Mouse (Mus musculus) left cerebral cortex, postnatal 14 days (tissue): Measurements from ENCODE around the gene Moxd1. TPM values are rescaled to one million over a fixed set of nuclear protein-coding genes. Genes with fewer than 3 reads are reported as not detected.
"Not testable (repeated sequence)": the region's sequence is repeated elsewhere in the genome, so short reads cannot be mapped to it uniquely, and the experiment has no call there.

Experiments
- DNase-seq, 2 experiments: peaks; one replicate each; pipeline ENCODE4 v3.0.0; 2021 to 2022; ENCODE audit warnings: low spot score in 2 of 2, mixed read lengths in 1 of 2
- intact Hi-C: fragments of 180-260 bp; cut with DNase I; formaldehyde crosslinking; loops from one replicate; pipeline ENCODE4 v1.15.1; 2025
- total RNA-seq, 2 experiments: library from RNA; stranded (reverse); gene quantifications; 2 replicates each; pipeline ENCODE4 v1.2.3; 2021

Moxd1 gene
- total RNA-seq, 2 experiments from 2014 or later, result 8.9 to 11.3 TPM

DNA sequence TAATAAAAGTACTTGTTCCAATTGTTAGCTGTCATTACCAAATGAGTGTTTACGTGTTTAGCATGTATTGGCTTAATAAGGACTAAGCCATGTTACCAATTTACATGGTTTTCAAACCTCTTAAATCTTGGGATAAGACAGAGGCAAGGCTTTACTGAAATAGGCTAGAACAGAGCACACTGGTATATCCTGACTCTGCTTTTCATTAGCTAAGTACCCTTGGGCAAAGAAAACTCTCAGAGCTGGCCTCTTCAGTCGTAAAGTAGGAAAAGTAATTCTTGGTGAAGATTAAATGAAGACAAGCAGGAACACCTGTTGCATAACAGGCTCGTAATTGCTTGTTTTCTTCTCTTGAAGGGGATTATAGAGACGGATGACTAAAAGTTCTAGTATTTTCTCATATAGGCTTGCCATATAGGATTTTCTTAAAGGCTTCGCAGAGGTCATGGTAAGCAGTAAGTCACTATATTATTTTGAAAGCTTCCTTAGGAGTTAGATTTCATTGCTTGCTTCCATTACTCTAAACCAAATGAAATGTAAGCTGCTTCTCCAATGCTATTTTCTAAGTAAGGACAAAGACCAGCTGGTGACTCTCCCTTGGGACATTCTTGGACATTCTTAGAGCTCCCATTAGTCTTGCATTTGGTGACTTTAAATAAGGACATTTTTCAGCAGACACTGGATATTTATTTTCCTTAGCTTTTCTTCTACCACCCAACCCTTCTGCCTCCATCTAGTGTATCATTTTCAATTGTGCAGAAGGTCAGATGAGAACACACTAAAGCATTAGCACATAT lies 36.7 kb downstream of the Moxd1 start:
- no peak for DNase-seq
- intact Hi-C loops, result no loop called here

DNA sequence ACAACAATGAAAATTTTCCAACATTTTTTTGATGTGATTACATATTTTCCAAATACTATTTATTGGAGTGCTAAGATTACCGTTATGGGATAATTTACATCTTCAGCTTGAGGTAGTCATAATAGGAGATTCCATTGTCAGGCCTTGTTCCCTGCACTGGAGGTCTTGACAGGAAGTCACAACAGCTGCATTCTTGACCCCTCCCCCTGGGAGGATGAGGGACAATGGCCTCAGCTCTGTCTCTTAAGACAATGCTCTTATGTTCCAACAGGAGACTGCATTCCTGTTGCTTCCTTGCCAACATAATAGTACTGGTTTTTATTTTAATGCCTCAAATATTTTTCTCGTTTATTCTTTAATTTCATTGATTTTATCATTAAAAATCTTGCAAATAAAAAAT lies 44.2 kb downstream of the Moxd1 start:
- intact Hi-C loops, result no loop called here
- DNase-seq, result no peak

DNA sequence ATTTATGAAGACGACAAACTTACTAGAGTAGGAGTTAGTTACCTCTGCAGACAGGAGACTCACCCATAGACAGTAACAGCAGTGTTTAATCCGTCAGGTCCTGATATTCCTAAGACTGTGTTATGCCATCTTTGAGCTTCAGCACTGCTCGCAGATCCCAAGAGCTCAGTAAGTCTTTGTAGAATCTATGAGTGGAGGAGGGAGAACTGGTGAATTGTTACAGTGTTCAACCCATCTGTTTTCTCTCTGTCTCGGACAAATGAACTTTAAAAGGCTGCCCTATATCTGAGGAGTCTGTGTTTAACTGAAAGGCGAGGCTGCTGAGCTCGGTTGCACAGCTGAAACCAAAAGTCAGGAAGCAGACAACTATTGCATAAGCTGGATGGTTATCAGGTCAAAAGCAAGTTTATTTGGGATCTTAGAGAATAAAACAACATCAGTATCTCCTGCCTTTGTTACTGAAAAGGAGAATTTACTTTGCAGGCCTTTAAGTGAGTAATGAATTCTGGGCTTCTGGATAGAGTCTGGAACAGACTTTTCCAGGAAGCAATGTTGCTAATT lies 47.8 kb downstream of the Moxd1 start:
- DNase-seq, result no peak
- intact Hi-C loops, result no loop called here

DNA sequence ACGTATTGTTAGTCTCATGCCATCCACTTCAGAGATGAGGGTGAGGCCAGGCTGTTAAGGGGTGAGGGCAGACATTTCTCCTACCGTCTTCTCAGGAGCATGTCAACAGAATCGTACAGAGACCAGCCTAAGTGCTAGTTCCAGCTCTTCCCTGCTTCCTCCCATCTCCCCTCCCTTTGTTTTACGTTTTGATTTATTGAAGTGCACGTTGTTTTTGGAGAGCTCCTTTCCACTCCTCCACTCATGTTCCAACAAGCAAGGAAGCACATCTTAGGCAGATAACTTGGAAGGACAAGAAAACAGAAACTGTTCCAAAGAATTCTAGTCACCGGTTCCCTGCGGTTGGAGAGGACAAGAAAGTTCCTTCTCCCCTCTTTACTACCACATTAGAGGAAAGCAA lies 52.9 kb downstream of the Moxd1 start:
- intact Hi-C loops, result no loop called here
- DNase-seq, result no peak

DNA sequence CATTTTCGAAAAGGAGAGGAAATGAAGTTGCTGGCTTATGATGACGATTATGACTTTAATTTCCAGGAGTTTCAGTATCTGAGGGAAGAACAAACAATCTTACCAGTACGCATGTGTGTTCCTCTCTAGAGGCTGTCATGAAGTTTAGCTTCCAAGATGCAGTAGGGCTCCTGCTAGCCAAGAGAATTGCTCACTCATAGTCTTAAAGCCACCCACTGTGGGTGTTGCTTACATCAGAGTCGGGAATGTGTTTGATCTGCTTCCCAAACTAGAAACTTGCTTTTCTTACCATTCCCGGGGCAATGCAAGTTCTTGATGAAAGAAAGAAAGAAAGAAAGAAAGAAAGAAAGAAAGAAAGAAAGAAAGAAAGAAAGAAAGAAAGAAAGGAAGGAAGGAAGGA lies 59.3 kb downstream of the Moxd1 start:
- DNase-seq, result no peak
- intact Hi-C loops, result no loop called here

DNA sequence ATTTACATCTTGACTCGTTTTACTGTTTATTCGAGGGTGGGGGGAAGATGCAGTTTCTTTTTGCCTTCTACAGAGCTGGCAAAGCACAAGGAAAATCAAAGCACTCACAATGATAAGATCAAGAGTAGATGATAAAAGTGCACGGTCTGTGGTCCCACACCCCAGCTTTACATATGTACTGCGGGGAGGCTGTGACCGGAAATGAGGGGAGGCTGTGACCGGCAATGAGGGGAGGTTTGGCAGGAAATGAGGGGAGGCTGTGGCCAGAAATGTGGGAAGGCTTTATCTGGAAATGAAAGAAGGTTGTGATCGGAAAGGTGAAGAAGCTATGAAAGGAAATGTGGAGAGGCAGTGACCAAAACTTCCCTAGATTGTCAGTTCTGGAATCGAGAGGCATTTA lies 68.3 kb downstream of the Moxd1 start:
- no peak for DNase-seq
- intact Hi-C loops, result no loop called here

DNA sequence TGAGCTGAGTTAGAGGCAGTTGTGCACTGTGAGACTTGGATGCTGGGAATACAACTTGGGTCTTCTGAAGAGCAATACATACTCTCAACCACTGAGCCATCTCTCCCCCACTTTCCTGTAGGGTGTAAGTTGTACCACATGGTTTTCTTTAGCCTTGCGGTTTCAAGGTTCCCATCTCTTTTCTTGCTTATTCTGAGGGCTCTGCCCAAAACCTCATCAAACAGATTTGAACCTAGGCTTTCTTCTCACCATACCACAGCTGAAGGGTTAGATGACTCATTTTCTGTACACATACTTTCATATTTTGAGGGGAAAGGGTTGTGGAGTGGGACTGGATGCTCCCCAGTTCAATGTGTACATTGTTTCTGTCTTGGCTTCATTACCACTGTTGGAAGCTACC lies 69.4 kb downstream of the Moxd1 start:
- intact Hi-C loops, result no loop called here
- DNase-seq, result no peak

DNA sequence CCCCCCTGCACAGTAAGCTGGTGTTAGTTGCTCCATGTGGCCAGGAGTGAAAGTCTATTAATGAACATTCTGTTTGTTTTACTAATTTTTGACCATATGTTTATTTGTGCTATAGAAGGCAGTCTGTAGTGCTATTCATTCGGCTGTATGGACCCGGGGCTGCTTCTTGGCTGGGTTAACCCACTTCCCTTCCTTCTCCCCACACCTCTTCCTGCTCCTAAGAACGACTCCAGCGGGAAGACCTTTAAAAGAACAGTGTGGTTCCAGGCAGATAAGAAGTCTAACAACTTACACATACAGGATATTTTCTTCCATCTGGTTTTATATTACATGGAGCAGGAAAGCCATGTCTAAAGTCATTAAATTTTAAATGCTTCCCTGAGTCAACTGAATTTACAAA lies 73.3 kb downstream of the Moxd1 start:
- no peak for DNase-seq
- intact Hi-C loops, result loop anchor here (5.0 kb wide), 1 partner anchor 124 kb away; no protein-coding TSS in a partner anchor

DNA sequence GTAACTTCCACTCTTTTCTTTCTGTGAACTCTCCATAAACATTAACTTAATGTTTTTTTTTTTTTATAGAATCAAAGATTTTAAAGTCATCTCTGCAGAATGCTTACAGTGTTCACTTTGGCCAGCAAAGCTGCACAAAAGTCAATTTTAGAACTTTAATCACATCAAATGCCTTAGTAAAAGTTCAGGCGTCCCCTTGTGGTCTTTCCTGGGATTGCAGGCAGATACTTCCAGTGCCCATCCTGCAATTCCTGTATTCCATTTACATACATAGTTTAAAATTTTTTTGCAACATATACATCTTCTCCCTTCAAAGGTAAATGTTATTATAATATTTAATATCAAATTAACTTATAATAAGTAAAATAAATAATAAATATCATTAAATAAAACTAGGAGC lies 74.5 kb downstream of the Moxd1 start:
- intact Hi-C loops, result loop anchor here (1.0 to 5.0 kb wide), 2 partner anchors 107 to 125 kb away; no protein-coding TSS in a partner anchor
- peak; percentile 44 to 71 for DNase-seq

DNA sequence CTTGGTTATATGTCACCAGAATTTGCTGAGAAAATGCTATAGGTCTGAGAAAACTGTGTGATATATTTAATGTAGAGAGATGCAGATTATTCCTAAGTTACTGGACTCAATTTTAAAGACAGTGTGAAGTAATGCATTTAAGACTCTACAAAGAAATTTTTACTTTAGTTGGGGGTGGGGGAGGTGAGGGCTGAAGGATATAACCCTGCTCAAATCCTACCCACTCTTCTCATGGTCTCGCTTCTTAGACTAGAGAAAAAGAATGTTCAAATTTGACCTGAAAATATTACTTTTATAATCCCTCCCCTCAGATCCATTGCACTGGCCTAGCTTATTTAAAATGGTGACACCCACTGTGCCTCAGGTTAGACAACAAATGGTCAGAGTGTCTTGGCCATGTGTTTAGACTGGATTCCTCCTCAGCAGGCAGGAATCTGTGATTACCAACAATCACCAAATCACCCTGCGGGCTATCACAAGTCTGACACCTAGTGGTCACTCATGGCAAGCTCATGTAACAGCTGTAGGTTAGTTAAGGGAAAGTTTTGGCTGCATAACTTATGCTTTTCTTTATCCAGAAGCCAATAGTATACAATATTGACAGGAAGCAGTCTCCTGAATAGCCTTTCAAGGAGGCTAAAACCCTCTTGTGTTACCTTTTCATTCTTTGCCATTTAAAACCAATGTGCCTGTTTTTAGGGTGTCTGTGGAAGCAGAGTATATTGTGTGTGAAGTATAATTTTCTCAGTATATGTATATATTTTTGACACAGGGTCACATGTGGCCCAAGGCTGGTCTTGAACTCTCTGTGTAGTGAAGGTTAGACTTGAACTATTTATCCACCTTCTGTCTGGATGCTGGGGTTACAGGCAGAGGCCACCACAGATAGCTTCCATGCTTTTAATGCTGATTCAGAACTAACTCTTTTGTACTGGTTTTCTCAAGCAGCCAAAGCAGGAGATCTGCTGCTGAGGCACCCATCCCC lies 75.2 kb downstream of the Moxd1 start:
- intact Hi-C loops, result loop anchor here (1.0 to 5.0 kb wide), 2 partner anchors 108 to 126 kb away; no protein-coding TSS in a partner anchor
- DNase-seq, result peak; percentile 61 to 80

DNA sequence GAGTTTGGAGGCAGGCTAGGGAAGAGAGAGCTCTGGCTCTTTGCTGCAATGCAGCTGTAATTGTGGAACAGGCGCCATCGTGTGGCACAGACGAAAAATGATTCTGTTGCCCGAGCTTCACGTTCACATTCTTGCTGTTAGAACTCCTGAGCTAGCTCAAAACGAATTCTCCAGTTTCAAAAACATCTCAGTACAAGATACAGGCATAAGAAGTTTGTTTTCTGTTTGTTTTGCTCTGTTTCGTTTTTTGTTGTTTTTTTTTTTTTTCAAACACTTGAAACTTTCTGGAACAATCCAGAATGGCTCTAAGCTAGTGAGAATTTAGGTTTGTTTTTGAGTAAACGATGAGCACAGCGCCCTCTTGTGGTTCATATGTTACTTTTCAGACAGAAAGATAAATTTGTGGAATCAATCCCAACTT lies 88.9 kb downstream of the Moxd1 start:
- intact Hi-C loops, result no loop called here
- DNase-seq, result peak; percentile 85 to 90

DNA sequence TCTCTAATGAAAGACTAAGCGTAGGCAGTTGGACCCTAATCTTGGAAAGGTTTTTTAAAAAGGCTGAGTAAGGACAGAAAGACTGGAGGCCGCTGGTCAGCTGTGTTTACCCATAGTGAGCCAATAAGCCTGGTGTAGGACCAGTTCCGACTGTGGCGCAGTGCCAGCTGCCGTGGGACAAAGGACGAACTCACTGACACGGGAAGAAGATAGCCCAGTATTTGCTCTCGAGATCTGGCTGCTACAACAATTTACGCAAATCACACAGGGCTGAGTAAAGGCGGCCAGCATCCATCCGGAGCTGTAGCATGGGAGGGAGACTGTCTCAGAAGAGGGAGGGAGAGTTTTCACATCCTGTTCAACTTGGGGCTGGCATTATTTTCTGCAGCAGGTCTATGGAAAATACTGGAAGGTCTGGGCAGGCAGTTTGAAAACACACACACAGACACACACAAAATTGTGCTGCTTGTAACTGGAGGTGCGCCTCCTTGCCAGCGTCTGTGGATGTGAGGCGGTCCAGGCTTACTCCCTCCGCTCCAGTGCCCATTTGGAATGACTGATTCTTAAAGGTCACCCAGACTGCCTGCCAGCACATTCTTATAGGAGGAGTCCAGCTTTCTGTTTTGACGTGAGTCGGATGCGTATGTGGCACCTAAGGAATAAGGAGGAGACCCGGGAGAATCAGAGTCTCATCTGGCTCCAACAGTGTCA lies 94.0 kb downstream of the Moxd1 start:
- peak; percentile 28 to 50 for DNase-seq
- intact Hi-C loops, result loop anchor here (5.0 kb wide), 1 partner anchor 310 kb away; no protein-coding TSS in a partner anchor

DNA sequence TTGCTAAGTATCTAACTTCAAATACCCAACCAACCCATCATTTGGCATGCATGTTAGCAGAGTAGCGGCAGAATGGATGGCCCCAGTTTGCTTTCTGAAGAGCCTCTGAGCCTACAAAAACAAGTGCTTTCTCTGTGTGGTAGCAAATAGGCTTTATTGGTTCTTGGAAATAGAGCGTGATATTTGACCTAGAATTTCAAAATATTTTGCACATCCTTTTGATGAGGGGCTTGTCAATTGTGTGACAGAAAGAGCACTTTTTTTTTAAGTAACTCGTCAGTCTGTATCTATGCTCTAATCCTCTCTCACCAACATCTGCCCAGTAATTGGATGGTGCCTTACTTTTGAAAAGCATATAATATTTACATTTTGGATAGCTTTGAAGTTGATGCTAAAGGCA lies 97.0 kb downstream of the Moxd1 start:
- no peak for DNase-seq
- intact Hi-C loops, result no loop called here

DNA sequence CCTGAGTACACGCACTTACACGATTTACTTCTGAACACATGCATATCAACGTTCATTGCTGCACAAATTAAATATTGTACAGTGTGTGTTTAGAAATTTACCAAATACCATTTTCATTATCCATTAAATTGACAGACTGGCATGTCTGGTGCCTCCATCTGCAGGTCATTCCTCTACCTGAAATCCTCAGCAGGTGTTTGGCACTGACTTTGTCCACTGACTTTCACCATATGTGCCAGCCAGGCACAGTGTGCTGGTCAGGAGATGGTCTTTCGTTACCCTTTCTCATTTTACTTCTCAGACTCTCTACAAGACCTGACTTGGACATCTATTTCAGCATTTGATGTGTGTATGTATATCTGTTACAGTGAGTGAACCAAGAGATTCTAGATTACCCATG lies 99.7 kb downstream of the Moxd1 start:
- intact Hi-C loops, result no loop called here
- DNase-seq, result no peak

DNA sequence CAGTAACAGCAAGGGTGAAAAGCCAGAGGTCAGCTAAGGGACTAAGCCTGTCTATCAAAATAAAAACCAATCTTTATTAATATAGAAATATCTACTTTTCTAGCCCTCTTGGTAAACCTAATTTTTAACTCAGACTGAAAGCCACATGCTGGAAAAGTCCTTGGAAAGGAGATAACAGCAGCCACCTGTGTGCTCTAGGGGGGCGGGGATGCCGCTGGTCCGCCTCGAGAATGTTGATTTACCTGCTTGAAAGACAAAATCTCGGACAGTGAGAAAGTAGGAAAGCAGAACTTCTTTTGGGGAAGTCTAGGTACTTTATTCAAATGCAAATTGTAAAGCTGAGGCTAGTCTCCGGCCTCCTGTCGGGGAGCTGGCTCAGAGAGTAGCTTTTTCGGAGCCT lies 103.9 kb downstream of the Moxd1 start:
- DNase-seq, intact Hi-C loops: not testable (repeated sequence)

DNA sequence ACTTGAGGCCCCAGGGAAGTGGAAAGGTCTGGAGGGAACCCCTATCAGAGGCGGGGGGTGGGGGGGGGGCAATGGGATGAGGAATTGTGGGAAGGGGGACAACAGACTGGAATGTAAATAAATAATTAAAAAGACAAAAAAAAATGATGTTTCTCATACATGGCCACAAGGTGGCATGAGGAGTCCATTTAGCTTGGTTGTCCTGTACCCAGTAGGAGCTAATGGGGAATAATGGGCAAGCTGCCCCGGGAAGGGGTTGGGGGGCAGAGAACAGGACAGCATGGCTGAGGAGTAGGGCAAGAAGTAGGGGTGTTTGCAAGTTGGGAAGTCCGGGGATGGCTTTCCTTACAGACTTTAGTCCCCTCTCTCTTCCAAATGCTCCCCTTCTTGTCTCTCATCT lies 109.5 kb downstream of the Moxd1 start:
- no peak for DNase-seq
- intact Hi-C loops, result no loop called here

DNA sequence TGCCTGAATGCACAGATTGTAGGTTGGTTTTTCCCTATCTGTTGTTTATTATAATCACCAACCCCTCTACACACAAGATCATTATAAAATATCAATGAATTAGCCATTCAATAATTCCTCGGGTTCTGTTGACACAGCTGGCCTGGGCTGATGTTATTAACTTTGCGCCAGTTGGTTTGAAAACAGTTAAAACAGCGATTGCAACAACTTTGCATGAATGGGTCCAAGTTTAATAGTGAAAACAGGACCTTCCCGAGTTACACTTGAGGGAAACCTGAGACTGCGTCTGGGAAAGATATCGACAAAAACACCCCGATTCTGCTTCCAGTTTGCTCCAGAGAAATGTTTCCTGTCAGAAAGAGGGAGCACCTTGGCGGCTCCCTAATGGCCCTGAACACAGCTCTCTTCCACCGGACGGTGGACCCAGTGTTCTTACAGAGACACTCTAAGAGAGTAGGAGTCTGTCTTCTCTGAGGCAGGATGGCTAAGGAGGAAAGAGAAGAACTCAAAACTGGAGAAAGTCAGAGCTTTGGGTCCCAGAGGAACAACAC lies 116.4 kb downstream of the Moxd1 start:
- intact Hi-C loops, result loop anchor here (1.0 kb wide), 1 partner anchor 21 kb away; no protein-coding TSS in a partner anchor
- no peak for DNase-seq

DNA sequence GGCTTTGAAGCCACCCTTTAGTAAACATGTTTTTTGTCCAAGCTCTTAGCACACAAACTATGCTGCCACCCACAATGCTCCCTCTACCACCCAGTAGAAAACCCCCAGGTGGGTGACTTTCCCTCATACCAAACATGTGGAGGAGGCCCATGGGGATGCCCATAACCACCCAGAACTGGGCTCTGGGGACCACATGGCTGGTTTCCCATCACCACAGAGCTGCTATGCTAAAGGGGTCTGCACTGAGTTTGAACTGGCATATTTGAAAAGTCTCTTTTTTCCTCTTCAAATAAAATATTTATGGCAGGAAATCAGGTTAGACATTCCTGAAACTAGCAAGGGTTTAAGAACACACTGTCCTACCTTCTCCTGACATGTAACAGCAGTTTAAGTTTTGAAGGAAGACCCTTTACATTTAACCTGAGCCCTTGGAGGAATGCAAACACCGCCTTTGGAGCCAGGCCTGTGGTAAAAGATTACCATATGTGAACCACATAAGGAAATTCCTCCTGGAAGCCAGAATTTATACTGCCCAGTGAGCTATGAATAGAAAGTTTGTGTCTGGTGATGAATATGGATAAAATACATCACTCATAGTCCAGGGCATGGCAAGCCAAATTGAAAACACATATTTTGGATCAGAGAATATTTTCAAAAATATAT lies 117.4 kb downstream of the Moxd1 start:
- intact Hi-C loops, result loop anchor here (1.0 kb wide), 1 partner anchor 22 kb away; no protein-coding TSS in a partner anchor
- DNase-seq, result no peak
